Mouse (Mus musculus): ENCODE measurements around the gene Klhl21.

Klhl21 gene

GRCm38 (mm10) chr4:151995371-151996172, 13.0 kb upstream of the Klhl21 start:
- no peak for DNase-seq (ENCODE audit: low read depth, low spot score)

- peak; percentile 100 for DNase-seq (ENCODE audit: low read depth, low spot score)
These were observed 12.2 kb upstream of the Klhl21 start, which contains the start of gene Phf13 for GRCm38 (mm10) chr4:151996173-151996950. Gene Phf13, minus strand, starts transcription at chr4:151996258.

- DNase-seq (ENCODE audit: low read depth, low spot score), result no peak
These were observed 11.7 kb upstream of the Klhl21 start for GRCm38 (mm10) chr4:151996951-151997222.

- no peak for DNase-seq (ENCODE audit: low read depth, low spot score)
These were observed 10.9 kb upstream of the Klhl21 start for GRCm38 (mm10) chr4:151997701-151998100.

GRCm38 (mm10) chr4:151999481-151999880, 9.1 kb upstream of the Klhl21 start:
- DNase-seq (ENCODE audit: low read depth, low spot score), result no peak

- DNase-seq (ENCODE audit: low read depth, low spot score), result peak; percentile 90
These were observed 7.7 kb upstream of the Klhl21 start for GRCm38 (mm10) chr4:152000906-152001305.

GRCm38 (mm10) chr4:152001335-152001734, 7.3 kb upstream of the Klhl21 start:
- no peak for DNase-seq (ENCODE audit: low read depth, low spot score)

GRCm38 (mm10) chr4:152002063-152002462, 6.5 kb upstream of the Klhl21 start:
- DNase-seq (ENCODE audit: low read depth, low spot score), result no peak

GRCm38 (mm10) chr4:152006137-152006536, 2.5 kb upstream of the Klhl21 start:
- peak; percentile 40 for DNase-seq (ENCODE audit: low read depth, low spot score)

GRCm38 (mm10) chr4:152006812-152007211, 1.8 kb upstream of the Klhl21 start:
- DNase-seq (ENCODE audit: low read depth, low spot score), result no peak

- DNase-seq (ENCODE audit: low read depth, low spot score), result peak; percentile 83
These were observed 989 bp upstream of the Klhl21 start for GRCm38 (mm10) chr4:152007481-152008147.

- DNase-seq (ENCODE audit: low read depth, low spot score), result no peak
These were observed 479 bp upstream of the Klhl21 start for GRCm38 (mm10) chr4:152008148-152008500.

GRCm38 (mm10) chr4:152009076-152010051, 761 bp downstream of the Klhl21 start:
- peak; percentile 91 for DNase-seq (ENCODE audit: low read depth, low spot score)

GRCm38 (mm10) chr4:152010091-152010706, 1.6 kb downstream of the Klhl21 start:
- DNase-seq (ENCODE audit: low read depth, low spot score), result peak; percentile 72

GRCm38 (mm10) chr4:152010707-152011134, 2.1 kb downstream of the Klhl21 start:
- DNase-seq (ENCODE audit: low read depth, low spot score), result peak; percentile 43

- DNase-seq (ENCODE audit: low read depth, low spot score), result no peak
These were observed 2.7 kb downstream of the Klhl21 start for GRCm38 (mm10) chr4:152011171-152011760.

GRCm38 (mm10) chr4:152012109-152012508, 3.5 kb downstream of the Klhl21 start:
- DNase-seq (ENCODE audit: low read depth, low spot score), result no peak

GRCm38 (mm10) chr4:152013036-152013813, 4.6 kb downstream of the Klhl21 start:
- DNase-seq (ENCODE audit: low read depth, low spot score), result no peak

GRCm38 (mm10) chr4:152019073-152019472, 10.5 kb downstream of the Klhl21 start:
- no peak for DNase-seq (ENCODE audit: low read depth, low spot score)

GRCm38 (mm10) chr4:152020024-152020423, 11.4 kb downstream of the Klhl21 start:
- DNase-seq (ENCODE audit: low read depth, low spot score), result no peak

Data from brain, adult 2 months (tissue).